ENCODE assay signal across 9 mouse cellular contexts in genomic region chr7:126274137-126274536, GRCm38 (mm10). TPM values are rescaled to one million over a fixed set of nuclear protein-coding genes. Genes with fewer than 3 reads are reported as not detected.
A peak's percentile ranks its signal among the peaks of the same experiment; 100 is the strongest.
DNase-seq lines count a peak whose midpoint lies in the region; ATAC-seq and TF ChIP-seq lines count a peak whose summit lies in the region.
"Had no signal": no experiment of that assay in that cellular context is flagged by ENCODE, and none has a peak within 500 bp of the region (broad histone marks: within the 10 kb centered on the region; RNA-seq: fewer than 3 reads in every experiment).

No protein-coding gene starts in this region.

- no peak overlapping the region for H3K9ac ChIP-seq in heart, postnatal 0 days (replicated peaks; ENCODE audit: low read depth, low read length)
- H3K9ac ChIP-seq in hindbrain, embryonic 15.5 days = peak overlapping the region; percentile 100
- peak overlapping the region; percentile 100 for H3K9ac ChIP-seq in midbrain, embryonic 13.5 days (replicated peaks)

- ATAC-seq in heart, postnatal 0 days (ENCODE audit: insufficient read depth, low read depth) = no peak
- no peak for ATAC-seq in hindbrain, embryonic 15.5 days (ENCODE audit: low FRiP score, low read depth)
- no peak for ATAC-seq in midbrain, embryonic 13.5 days
- ATAC-seq in inflammation-experienced regulatory T-cells, adult 6 months = no peak
- no peak for ATAC-seq in megakaryocyte progenitor cell, adult 5-6 weeks (replicated peaks; ENCODE audit: poor library complexity)

- no peak overlapping the region for H3K27ac ChIP-seq in heart, postnatal 0 days (ENCODE audit: low read depth)
- H3K27ac ChIP-seq in hindbrain, embryonic 15.5 days (replicated peaks) = peak overlapping the region; percentile 98
- peak overlapping the region; percentile 99 for H3K27ac ChIP-seq in midbrain, embryonic 13.5 days

- no peaks in the 10 kb centered on the region for H3K27me3 ChIP-seq in heart, postnatal 0 days (ENCODE audit: control insufficient read depth, insufficient read depth, low read length)
- no peaks in the 10 kb centered on the region for H3K27me3 ChIP-seq in hindbrain, embryonic 15.5 days
- no peaks in the 10 kb centered on the region for H3K27me3 ChIP-seq in midbrain, embryonic 13.5 days

- H3K4me3 ChIP-seq in heart, postnatal 0 days (ENCODE audit: low read depth, low read length) = no peak overlapping the region
- peak overlapping the region; percentile 96 for H3K4me3 ChIP-seq in hindbrain, embryonic 15.5 days
- H3K4me3 ChIP-seq in midbrain, embryonic 13.5 days (replicated peaks) = peak overlapping the region; percentile 100

- no peak for TF ChIP-seq CTCF in heart, postnatal 0 days (IDR thresholded peaks at IDR 0.05; ENCODE audit: low read depth)

- WGBS in heart, postnatal 0 days = 72% methylated on average over 3 of the region's 3 CpGs
- WGBS in hindbrain, embryonic 15.5 days = 6% methylated on average over 3 of the region's 3 CpGs
- WGBS in midbrain, embryonic 13.5 days = 6% methylated on average over 3 of the region's 3 CpGs

- no peaks in the 10 kb centered on the region for H3K36me3 ChIP-seq in heart, postnatal 0 days (replicated peaks; ENCODE audit: control insufficient read depth, insufficient read depth, low read length)
- H3K36me3 ChIP-seq in hindbrain, embryonic 15.5 days = 0 out of 2 replicates have a peak, but pooled peaks cover 3% of the 10 kb centered on the region
- H3K36me3 ChIP-seq in midbrain, embryonic 13.5 days = peaks cover 47% of the 10 kb centered on the region
- H3K36me3 ChIP-seq: G1E had no signal

- peak overlapping the region; percentile 88; the same call in 1 of the 2 replicates for H3K4me2 ChIP-seq in heart, postnatal 0 days (ENCODE audit: low read depth, low read length)
- H3K4me2 ChIP-seq in hindbrain, embryonic 15.5 days = peak overlapping the region; percentile 91
- peak overlapping the region; percentile 99 for H3K4me2 ChIP-seq in midbrain, embryonic 13.5 days (replicated peaks)

- no peak for TF ChIP-seq EP300 in heart, postnatal 0 days (IDR thresholded peaks at IDR 0.05; ENCODE audit: low read depth)

- DNase-seq in heart, postnatal 0 days (ENCODE audit: low spot score) = no peak
- DNase-seq in heart, postnatal 4 days = no peak
- DNase-seq in embryo, embryonic 9.5 days (ENCODE audit: extremely low spot score) = peak; percentile 19
- DNase-seq in cerebellum, adult 8-10 months = no peak

- no peaks in the 10 kb centered on the region for H3K9me3 ChIP-seq in heart, postnatal 0 days (replicated peaks; ENCODE audit: control insufficient read depth, low read length)
- H3K9me3 ChIP-seq in hindbrain, embryonic 15.5 days = no peaks in the 10 kb centered on the region
- H3K9me3 ChIP-seq in midbrain, embryonic 13.5 days = no peaks in the 10 kb centered on the region
- H3K9me3 ChIP-seq: G1E had no signal

- peaks cover 17% of the 10 kb centered on the region for H3K4me1 ChIP-seq in heart, postnatal 0 days (ENCODE audit: control insufficient read depth, insufficient read depth)
- H3K4me1 ChIP-seq in hindbrain, embryonic 15.5 days (replicated peaks) = peaks cover 61% of the 10 kb centered on the region
- peaks cover 68% of the 10 kb centered on the region for H3K4me1 ChIP-seq in midbrain, embryonic 13.5 days (replicated peaks)

RNA-seq across cellular contexts. Expression of gene Sbk1, which starts 1.7 kb away (rescaled TPM):
- 42.0 and 48.9 TPM in 2 replicates for total RNA-seq in heart, postnatal 0 days (2014; rRNA removed; ENCODE audit: low replicate concordance)
- polyA plus RNA-seq in heart, postnatal 0 days (2015; fragmentation: Nextera tagmentation; extraction: Ambion mirVana) = 14.9 and 17.4 TPM in 2 replicates
- 10 to 100 TPM; 40.4 to 46.3 TPM for total RNA-seq in heart, postnatal 4 days (2021)
- 250 and 292 TPM in 2 replicates for polyA plus RNA-seq in hindbrain, embryonic 15.5 days (2015; fragmentation: Nextera tagmentation; extraction: Ambion mirVana)
- polyA plus RNA-seq in midbrain, embryonic 13.5 days (2015; fragmentation: Nextera tagmentation; extraction: Ambion mirVana) = 238 and 300 TPM in 2 replicates
- 1 to 10 TPM; 2.1 to 4.2 (median 2.6) TPM for polyA plus RNA-seq in inflammation-experienced regulatory T-cells, adult 6 months (2017; shearing (Covaris generic))
- total RNA-seq in megakaryocyte progenitor cell, adult 5-6 weeks (2015) = 0.95 and 1.7 TPM in 2 replicates
- total RNA-seq in megakaryocyte progenitor cell, adult 5-6 weeks (2017) = 1.5 and 2.0 TPM in 2 replicates

Comparison
In these comparisons a context has a peak if more than half of its experiments do, and no peak if none do; other contexts are left out.
1. RNA of gene Sbk1, which starts 1.7 kb away (polyA plus RNA-seq): 238 to 300 TPM in midbrain, embryonic 13.5 days and 250 to 292 TPM in hindbrain, embryonic 15.5 days; 14.9 to 17.4 TPM in heart, postnatal 0 days and 2.1 to 4.2 TPM in inflammation-experienced regulatory T-cells, adult 6 months; every median in the first group is over 10 times any median in the second.
2. Peak in every context shown above with its lines, with median percentiles within 50 percentile points of each other: H3K4me2 ChIP-seq.